Mouse (Mus musculus) liver, embryonic 14.5 days (tissue): Measurements from ENCODE around the gene Jade2.
A peak's percentile ranks its signal among the peaks of the same experiment; 100 is the strongest.

Experiments used
- CTCF ChIP-seq: IDR thresholded peaks from 2 replicates; pipeline ENCODE4 v1.5.1; 2016; ENCODE audit warnings: antibody characterized with exemption, low read depth, control low read depth
- EP300 ChIP-seq: IDR thresholded peaks from 2 replicates; pipeline ENCODE4 v1.6.1; 2016; ENCODE audit warnings: antibody characterized with exemption, low read depth

DNA sequence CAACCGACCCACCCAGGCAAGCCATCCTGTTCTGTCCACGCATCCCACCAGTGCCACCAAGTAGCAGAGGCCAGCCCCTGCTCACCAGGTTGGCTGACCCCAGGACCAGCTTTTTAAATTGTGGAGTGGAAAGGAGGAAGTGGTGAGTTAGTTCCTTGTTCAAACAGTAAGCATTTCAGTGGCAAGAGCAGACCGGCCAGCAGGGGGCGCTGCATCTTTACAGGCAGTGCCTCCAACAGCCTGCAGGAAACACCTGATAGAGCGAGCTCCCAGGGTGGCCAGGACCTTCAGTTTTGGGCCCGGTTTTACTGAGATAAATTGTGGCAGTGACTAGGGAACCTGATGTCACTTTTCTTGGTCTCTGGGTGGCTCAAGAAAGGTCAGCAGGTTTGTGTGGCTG is 39.7 kb downstream of the Jade2 start:
- TF ChIP-seq CTCF: peak; percentile 99
- TF ChIP-seq EP300: no peak
